ENCODE assay signal across 25 mouse cellular contexts in the genomic region with DNA sequence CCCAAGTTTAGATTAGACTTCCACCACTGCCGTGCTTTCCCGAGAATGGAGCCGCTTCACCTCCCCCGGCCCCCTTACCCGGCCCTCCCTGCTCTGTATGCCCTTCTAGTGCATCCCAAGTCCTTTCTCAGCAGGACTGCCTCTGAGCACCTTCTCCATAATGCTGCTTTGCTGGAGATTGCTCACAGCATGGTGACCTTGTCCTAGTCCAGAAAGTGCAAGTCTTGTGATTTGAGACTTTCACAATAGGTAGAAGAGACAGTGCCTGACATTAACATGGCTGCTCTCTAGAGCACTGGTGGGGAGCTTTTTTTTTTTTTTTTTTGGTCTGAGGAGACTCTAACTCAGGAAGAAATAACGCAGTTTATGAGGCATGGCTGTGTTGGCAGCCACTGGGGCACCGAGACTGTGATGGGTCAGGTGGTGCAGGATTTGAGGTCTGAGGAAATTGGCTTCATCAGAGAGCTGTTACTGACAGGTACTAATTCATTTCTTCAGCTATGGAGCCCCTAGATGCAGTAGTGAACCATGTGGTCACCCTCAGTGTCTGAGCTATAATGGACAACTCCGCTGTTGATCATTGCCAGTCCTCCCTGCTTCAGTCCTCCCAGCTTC.
DNase-seq lines count a peak whose midpoint lies in the region; ATAC-seq and TF ChIP-seq lines count a peak whose summit lies in the region.
"Had no signal": no experiment of that assay in that cellular context is flagged by ENCODE, and none has a peak within 500 bp of the region (broad histone marks: within the 10 kb centered on the region; RNA-seq: fewer than 3 reads in every experiment).

No protein-coding gene starts in this region.

- no peak overlapping the region for H3K9ac ChIP-seq in kidney, embryonic 15.5 days
- no peak overlapping the region for H3K9ac ChIP-seq in kidney, postnatal 0 days (ENCODE audit: low read depth, low read length)
- H3K9ac ChIP-seq: embryonic facial prominence, embryonic 12.5 days; forebrain, embryonic 13.5 days; forebrain, embryonic 15.5 days; forebrain, postnatal 0 days had no signal

- peak; percentile 73 for ATAC-seq in kidney, embryonic 15.5 days (replicated peaks; ENCODE audit: low FRiP score)
- ATAC-seq in kidney, postnatal 0 days (replicated peaks; ENCODE audit: low FRiP score, low read depth) = 0 out of 2 replicates have a peak, but pooled peaks have one; percentile 13
- ATAC-seq: activated CD4-positive, CD25-positive, alpha-beta regulatory T cell, adult 4 months; CD4-positive, CD25-positive, alpha-beta regulatory T cell, adult 4 months; forebrain, embryonic 13.5 days; forebrain, embryonic 15.5 days; forebrain, postnatal 0 days; Patski had no signal

- no peak overlapping the region for H3K4me2 ChIP-seq in kidney, embryonic 15.5 days
- no peak overlapping the region for H3K4me2 ChIP-seq in kidney, postnatal 0 days (ENCODE audit: low read length)
- H3K4me2 ChIP-seq: embryonic facial prominence, embryonic 12.5 days; forebrain, embryonic 13.5 days; forebrain, embryonic 15.5 days had no signal

- H3K4me3 ChIP-seq in kidney, embryonic 15.5 days (replicated peaks) = no peak overlapping the region
- H3K4me3 ChIP-seq in kidney, postnatal 0 days (replicated peaks; ENCODE audit: low read depth, low read length) = no peak overlapping the region
- H3K4me3 ChIP-seq: embryonic facial prominence, embryonic 10.5 days; embryonic facial prominence, embryonic 12.5 days; forebrain, embryonic 13.5 days; forebrain, embryonic 15.5 days had no signal

- peaks cover 55% of the 10 kb centered on the region for H3K36me3 ChIP-seq in kidney, embryonic 15.5 days
- H3K36me3 ChIP-seq in kidney, postnatal 0 days (ENCODE audit: insufficient read depth, low read length) = 0 out of 2 replicates have a peak, but pooled peaks cover 14% of the 10 kb centered on the region
- H3K36me3 ChIP-seq: G1E had no signal

- no peak overlapping the region for H3K27ac ChIP-seq in kidney, embryonic 15.5 days
- no peak overlapping the region for H3K27ac ChIP-seq in kidney, postnatal 0 days
- H3K27ac ChIP-seq: embryonic facial prominence, embryonic 10.5 days; embryonic facial prominence, embryonic 12.5 days; forebrain, embryonic 13.5 days; forebrain, embryonic 15.5 days had no signal

- no peaks in the 10 kb centered on the region for H3K9me3 ChIP-seq in kidney, embryonic 15.5 days (replicated peaks)
- H3K9me3 ChIP-seq in kidney, postnatal 0 days (replicated peaks; ENCODE audit: low read length) = no peaks in the 10 kb centered on the region
- H3K9me3 ChIP-seq: embryonic facial prominence, embryonic 10.5 days; embryonic facial prominence, embryonic 12.5 days; forebrain, embryonic 13.5 days; forebrain, embryonic 15.5 days had no signal

- H3K4me1 ChIP-seq in kidney, embryonic 15.5 days = peaks cover 12% of the 10 kb centered on the region; the same call in 1 of the 2 replicates
- no peaks in the 10 kb centered on the region for H3K4me1 ChIP-seq in kidney, postnatal 0 days (replicated peaks; ENCODE audit: insufficient read depth, low read length)
- H3K4me1 ChIP-seq: embryonic facial prominence, embryonic 10.5 days; embryonic facial prominence, embryonic 12.5 days; forebrain, embryonic 13.5 days; forebrain, embryonic 15.5 days had no signal

- intact Hi-C loops in heart, postnatal 25 days (cut with DNase I) = no loop called here

- DNase-seq in adrenal gland, adult 2 months = peak; percentile 52
- no peak for DNase-seq in adrenal gland, postnatal 36 days
- peak; percentile 64 for DNase-seq in heart, adult 11 months
- no peak for DNase-seq in heart, postnatal 25 days (ENCODE audit: low spot score)
- DNase-seq in kidney, adult 9 months = no peak
- no peak for DNase-seq in kidney, postnatal 0 days (ENCODE audit: low spot score)
- DNase-seq in kidney, adult 18-20 months = no peak
- DNase-seq: adrenal gland, postnatal 25 days; B cell, adult 2 months; cerebellum, adult 11-12 months; cerebellum, adult 2 months; cerebellum, adult 9-10 months; cerebellum, postnatal 10 days; cerebellum, postnatal 25 days; forebrain, postnatal 0 days had no signal

- no peak for TF ChIP-seq CTCF in kidney, postnatal 0 days (IDR thresholded peaks at IDR 0.05; ENCODE audit: low read depth)

- no peaks in the 10 kb centered on the region for H3K27me3 ChIP-seq in kidney, embryonic 15.5 days
- no peaks in the 10 kb centered on the region for H3K27me3 ChIP-seq in kidney, postnatal 0 days (ENCODE audit: insufficient read depth, low read length)
- H3K27me3 ChIP-seq: CH12.LX; embryonic facial prominence, embryonic 12.5 days; forebrain, embryonic 13.5 days; forebrain, embryonic 15.5 days; Patski had no signal

- 56% methylated on average over 8 of the region's 8 CpGs for WGBS in kidney, embryonic 15.5 days
- WGBS in kidney, postnatal 0 days = 54% methylated on average over 8 of the region's 8 CpGs

Comparison
In these comparisons a context has a peak if more than half of its experiments do, and no peak if none do; other contexts are left out.
1. DNase-seq: peak in adrenal gland, adult 2 months (single experiment) and heart, adult 11 months (single experiment); none in adrenal gland, postnatal 36 days (0 of 2), heart, postnatal 25 days (single experiment), kidney, adult 9 months (single experiment), kidney, postnatal 0 days (single experiment) and kidney, adult 18-20 months (single experiment).